Mouse (Mus musculus): ENCODE data around the gene Vax1. TPM values are rescaled to one million over a fixed set of nuclear protein-coding genes. Genes with fewer than 3 reads are reported as not detected.

Vax1 gene
- total and polyA plus RNA-seq, 3 experiments: not detected

- peak; percentile 20 for DNase-seq
Measured at GRCm38 (mm10) chr19:59169143-59169935, 517 bp downstream of the Vax1 start.

GRCm38 (mm10) chr19:59168386-59168905 is 1.4 kb downstream of the Vax1 start:
- DNase-seq: no peak

GRCm38 (mm10) chr19:59167871-59168270 is 2.0 kb downstream of the Vax1 start:
- DNase-seq: no peak

GRCm38 (mm10) chr19:59166879-59167278 is 3.0 kb downstream of the Vax1 start:
- no peak for DNase-seq

DNA sequence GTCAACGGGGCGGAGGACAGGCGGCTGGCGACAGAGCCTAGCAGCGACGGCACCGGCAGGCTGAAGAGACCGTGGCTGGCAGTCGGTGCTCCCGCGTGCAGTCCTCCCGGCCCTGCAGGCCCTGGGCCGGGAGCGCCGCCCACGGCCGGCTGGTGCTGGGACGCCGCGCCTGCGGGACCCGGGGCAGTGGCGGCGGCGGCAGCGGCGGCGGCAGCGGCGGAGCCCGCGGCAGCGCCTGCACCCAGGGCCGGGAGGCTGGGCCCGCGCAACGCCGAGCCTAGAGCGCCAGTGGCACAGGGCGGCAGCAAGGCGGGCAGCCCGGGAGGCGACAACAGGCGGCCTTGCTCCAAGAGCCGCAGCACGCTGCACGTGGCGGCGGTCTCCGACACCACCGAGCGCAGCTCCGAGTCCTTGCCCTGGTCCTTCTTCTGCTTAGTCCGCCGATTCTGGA is 3.5 kb downstream of the Vax1 start:
- peak; percentile 66 for DNase-seq

GRCm38 (mm10) chr19:59165577-59165976 is 4.3 kb downstream of the Vax1 start:
- DNase-seq: no peak

GRCm38 (mm10) chr19:59164896-59165560 is 4.8 kb downstream of the Vax1 start:
- DNase-seq: no peak

GRCm38 (mm10) chr19:59164111-59164510 is 5.7 kb downstream of the Vax1 start:
- no peak for DNase-seq

GRCm38 (mm10) chr19:59156702-59157101 is 13.2 kb downstream of the Vax1 start:
- no peak for DNase-seq

GRCm38 (mm10) chr19:59154171-59154570 is 15.7 kb downstream of the Vax1 start:
- no peak for DNase-seq

DNA sequence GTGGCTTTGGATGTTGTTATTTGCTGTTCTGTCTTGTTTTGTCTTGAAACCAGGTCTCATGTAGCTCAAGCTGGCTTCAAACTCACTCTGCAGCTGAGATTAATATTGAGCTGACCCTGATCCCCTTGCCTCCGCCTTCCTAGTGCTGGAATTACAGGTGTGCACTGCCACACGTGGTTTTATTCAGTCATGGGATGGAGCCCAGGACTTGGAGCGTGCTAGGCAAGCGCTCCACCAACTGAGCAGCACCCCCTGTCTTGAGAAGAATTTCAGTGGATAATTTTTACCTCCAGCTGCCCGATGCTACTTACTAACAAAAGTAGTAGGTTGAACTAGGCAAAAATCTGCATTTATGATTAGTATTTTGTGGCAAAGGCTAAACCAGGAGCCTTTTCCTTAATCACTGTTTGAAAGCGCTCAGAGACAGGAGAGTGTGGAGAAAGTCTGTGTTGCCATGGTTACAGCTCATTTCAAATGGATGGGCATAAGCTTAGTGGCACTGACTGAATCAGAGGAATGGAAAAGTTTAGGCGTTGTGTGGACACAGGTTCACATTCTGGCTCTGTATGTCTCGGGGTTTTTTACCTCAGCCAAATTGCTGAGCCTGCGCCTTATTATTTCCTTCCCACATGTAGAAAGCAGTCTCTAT is 24.2 kb downstream of the Vax1 start:
- DNase-seq: no peak

GRCm38 (mm10) chr19:59145064-59145463 is 24.8 kb downstream of the Vax1 start:
- no peak for DNase-seq

DNA sequence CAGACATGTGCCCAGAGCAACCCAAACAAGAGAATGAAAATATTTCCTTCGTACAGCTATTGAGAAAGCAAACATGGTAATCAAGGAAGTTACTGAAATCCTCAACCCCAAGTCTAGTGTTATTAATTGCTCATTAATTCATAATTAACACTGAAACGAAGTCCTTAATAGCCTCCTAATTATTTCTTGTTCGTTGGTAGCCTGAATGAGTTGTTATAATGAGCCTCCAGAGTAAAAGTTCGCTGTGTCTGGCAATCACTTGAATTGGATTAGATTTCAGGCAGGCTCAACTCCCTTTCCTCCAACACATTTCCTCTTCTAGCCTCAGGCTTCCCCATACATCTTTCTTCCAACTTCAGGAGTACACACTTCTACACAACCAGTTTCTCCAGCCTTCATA is 27.6 kb downstream of the Vax1 start:
- DNase-seq: no peak

- no peak for DNase-seq
Measured at GRCm38 (mm10) chr19:59135387-59135786, 34.5 kb downstream of the Vax1 start.

- DNase-seq: no peak
Measured at GRCm38 (mm10) chr19:59134916-59135315, 34.9 kb downstream of the Vax1 start.

DNA sequence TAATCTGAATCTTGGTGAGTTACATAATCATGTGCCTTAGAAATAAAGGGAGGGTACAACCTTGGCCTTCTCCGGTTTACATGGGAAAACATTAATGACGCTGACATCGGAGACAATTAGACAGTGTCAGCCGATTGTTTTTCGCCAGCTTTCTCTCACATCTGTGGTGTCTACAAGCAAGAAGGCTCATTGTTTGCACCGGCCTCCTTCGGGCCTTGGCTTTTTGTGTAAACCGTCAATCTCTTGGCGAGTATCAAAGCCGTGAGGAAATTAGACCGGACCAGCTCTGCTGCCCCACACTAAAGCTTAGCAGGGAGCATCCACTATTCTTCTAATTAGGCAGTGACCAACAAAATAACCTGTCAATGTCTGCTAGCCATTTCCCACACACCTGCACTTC is 36.7 kb downstream of the Vax1 start:
- no peak for DNase-seq

- no peak for DNase-seq
Measured at GRCm38 (mm10) chr19:59129671-59130070, 40.2 kb downstream of the Vax1 start.

GRCm38 (mm10) chr19:59128531-59129204 is 41.2 kb downstream of the Vax1 start:
- no peak for DNase-seq

GRCm38 (mm10) chr19:59127424-59127823 is 42.4 kb downstream of the Vax1 start:
- no peak for DNase-seq
